ENCODE assay signal across 18 mouse cellular contexts in the genomic region with DNA sequence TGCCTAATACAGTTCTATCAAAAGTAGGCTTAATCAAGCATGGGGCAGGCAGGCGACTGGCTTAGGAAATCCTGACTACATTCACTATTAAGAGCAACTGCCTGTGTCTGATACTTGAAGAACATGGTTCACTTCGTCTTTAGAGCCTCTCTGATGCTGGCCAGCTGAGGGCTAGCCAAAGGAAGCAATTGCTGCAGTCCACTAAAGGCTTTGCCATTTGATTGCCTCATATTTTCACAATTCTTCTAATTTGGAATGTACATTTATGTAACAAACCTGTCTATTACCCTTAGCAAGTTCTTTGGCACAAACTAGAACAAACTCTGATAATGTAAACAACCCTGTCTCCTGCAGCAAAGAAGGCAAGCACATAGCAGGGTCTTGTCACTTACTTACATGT.
DNase-seq lines count a peak whose midpoint lies in the region.
"Had no signal": no experiment of that assay in that cellular context is flagged by ENCODE, and none has a peak within 500 bp of the region (broad histone marks: within the 10 kb centered on the region; RNA-seq: fewer than 3 reads in every experiment).

No protein-coding gene starts in this region.

- intact Hi-C loops in heart, postnatal 25 days (cut with DNase I), result no loop called here

- peak; percentile 1 for DNase-seq in adrenal gland, postnatal 25 days
- no peak for DNase-seq in adrenal gland, adult 18-20 months (ENCODE audit: low spot score in 2 of 2)
- DNase-seq in heart, adult 8-10 months (ENCODE audit: low spot score), result peak; percentile 18
- no peak for DNase-seq in heart, postnatal 25 days (ENCODE audit: low spot score)
- DNase-seq in adipocyte (ENCODE audit: low spot score), result peak; percentile 69
- peak; percentile 3 for DNase-seq in lung, postnatal 14 days
- DNase-seq in thymus, postnatal 10 days (ENCODE audit: low spot score in 2 of 2), result no peak
- DNase-seq: cerebellum, adult 18-20 months; cerebellum, postnatal 25 days; embryo, embryonic 11 days; kidney, adult 8-10 months; kidney, postnatal 14 days; layer of hippocampus, adult 9-11 months; liver, postnatal 0 days; midbrain, embryonic 14.5 days; right cerebral cortex, adult 18-20 months; spleen, adult 18-20 months; thymus, postnatal 4 days had no signal

Comparison
In these comparisons a context has a peak if more than half of its experiments do, and no peak if none do; other contexts are left out.
1. DNase-seq: peak in adrenal gland, postnatal 25 days (single experiment), heart, adult 8-10 months (single experiment), adipocyte (single experiment) and lung, postnatal 14 days (single experiment); none in adrenal gland, adult 18-20 months (0 of 2), heart, postnatal 25 days (single experiment) and thymus, postnatal 10 days (0 of 2).